Mouse (Mus musculus): ENCODE data around the gene Bex6.

The Bex6 gene

DNA sequence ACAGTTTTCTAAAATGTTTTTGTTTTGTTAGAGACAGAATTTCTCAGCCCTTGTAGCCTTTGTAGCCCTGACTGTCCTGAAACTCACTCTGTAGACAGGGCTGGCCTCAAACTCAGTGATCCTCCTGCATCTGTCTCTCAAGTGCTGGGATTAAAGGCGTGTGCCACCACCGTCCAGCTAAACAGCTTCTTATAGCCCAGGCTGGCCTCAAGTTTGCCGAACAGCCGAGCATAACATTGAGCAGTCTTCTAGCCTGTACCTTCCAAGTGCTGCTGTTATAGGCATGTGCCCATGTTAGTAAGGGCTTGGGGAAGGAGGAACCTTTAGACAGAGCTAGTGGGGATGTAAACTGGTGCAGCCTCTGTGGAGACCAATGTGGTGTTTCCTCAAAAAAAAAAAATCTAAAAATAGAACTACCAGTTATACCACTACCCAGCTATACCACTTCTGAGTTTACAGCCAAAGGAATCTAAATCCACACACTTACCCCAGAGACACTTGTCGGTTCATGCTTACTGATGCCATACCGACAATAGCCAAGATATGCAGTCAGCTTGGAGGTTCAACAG, at the start of gene Bex6:
Gene Bex6 (plus strand): TSS at position 491 of the 569 bp plus-strand sequence.
- DNase-seq, result no peak

DNA sequence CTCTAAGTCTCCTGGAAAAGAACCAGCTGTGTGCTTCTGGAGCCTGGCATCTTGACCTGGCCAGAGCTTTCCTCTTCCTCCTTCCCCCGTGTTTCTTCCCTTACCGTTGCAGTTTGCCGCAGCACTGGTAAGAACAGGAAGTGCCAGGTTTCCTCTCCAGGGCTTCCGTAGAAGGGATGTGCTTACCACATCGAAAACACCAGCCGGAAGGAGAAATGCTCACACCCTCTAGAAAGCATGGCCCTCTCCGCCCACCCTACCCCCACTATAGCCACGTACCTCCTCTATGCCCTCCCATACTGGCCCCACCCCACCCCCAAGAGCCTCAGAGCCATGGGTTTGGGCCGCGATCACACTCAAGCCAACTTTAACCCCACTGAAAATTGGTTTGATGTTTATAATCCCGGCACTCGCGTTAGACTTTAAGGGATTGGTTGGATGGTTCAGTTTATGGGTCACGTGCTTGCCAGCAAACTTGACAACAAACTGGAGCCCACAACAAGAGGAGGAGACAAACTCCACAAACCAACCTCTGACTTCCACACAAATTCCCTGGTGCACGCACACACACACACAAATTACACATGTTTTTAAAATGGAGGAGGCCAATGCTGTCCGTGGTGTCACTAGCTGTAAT, 49.3 kb upstream of the Bex6 start:
- peak; percentile 55 to 59 for DNase-seq

DNA sequence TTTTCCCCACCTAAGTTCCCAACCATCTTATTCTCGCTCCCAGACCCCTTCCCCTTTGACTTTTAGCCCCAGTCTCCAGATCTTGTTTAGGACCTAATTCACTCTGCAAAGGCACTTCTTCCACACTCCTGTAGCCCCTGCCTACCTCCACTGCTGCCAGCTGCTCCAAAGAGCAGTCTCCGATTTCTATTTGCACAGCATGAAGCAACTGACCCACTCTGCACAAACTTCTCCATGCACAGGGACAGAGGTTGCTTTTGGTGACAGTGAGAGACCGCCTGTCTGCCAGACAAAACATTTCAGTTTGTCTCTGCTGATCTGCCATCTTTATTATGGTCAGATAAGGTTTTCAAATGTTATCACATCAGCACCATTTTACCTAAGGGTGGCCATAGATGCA, 46.5 kb upstream of the Bex6 start:
- no peak for DNase-seq

DNA sequence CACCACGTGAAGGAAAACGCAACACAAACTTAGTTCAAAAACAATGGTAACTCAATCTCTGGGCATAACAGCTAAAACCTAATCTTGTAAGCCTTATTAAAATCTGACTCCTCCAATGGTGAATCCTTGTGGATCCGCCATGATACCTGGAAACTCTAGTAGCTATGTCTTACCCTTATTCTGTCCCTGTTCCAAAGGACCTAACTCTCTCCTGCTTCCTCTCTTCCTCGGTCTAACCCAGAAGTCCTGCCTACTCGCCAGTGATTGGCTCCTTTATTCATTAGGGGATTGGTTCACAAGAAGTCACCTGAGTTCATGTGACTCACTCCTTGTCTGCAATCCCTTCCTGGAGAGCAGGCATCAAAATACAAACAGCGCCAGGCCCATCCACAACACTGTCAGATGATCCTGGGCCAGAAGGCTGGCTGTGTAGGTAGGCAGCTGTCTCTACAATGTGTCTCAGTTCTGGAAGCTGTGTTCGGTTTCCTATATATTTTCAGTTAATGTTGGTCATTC, 43.7 kb upstream of the Bex6 start:
- DNase-seq, result no peak

DNA sequence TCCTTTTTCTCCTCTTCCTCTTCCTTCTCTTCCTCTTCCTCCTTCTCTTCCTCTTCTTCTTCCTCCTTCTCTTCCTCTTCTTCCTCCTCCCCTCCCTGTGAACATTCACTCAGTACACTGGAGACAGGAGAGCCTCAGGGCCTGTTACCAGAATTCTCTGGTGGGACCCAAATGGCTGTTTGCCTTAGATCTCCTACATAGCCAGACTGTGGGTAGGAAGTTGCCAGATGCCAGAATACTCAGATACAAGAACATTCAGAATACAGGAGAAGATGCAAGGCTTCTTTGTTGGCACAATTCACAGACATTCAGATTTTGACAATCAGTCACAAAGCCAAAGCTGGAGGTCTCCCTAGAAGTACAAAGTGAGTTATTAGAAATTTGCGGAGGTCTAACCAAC, 40.7 kb upstream of the Bex6 start:
- no peak for DNase-seq

DNA sequence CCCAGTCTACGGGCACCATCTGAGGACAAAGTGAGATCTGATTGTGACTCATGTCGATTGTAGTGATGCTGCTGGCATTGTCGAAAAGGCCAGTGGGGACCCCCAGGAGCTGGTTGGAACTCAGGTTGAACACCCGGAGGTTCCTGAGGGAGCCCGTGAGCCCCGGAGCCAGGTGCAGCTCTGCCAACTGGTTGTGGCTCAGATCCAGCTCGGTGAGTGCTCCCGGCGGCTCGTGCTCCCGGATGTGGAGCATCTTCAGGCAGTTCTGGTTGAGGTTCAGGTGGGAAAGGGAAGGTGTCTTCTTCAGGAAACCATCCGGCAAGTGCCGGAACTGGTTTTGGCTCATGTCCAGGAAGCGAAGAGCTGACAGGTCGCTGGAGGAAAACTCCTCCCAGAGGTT, 35.9 kb upstream of the Bex6 start:
- DNase-seq, result no peak

DNA sequence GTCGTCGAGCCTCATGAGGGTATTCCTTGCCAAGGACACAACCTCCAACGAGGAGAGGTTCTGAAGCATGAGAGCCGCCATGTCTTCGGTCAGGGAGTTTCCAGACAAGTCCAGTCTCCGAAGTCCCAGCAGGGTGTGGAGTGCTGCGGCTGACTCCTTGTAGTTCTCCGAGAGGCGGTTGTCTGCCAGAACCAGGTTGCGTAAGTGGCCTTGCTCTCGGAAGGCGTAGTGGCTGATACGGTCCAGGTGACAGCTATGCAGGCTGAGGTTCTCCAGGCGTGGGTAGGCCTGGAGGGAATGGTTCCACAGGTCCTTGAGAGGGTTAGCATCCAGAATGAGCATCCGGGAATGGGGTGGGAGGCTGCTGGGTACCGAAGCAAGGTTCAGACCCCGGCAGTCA, 35.0 kb upstream of the Bex6 start:
- no peak for DNase-seq

DNA sequence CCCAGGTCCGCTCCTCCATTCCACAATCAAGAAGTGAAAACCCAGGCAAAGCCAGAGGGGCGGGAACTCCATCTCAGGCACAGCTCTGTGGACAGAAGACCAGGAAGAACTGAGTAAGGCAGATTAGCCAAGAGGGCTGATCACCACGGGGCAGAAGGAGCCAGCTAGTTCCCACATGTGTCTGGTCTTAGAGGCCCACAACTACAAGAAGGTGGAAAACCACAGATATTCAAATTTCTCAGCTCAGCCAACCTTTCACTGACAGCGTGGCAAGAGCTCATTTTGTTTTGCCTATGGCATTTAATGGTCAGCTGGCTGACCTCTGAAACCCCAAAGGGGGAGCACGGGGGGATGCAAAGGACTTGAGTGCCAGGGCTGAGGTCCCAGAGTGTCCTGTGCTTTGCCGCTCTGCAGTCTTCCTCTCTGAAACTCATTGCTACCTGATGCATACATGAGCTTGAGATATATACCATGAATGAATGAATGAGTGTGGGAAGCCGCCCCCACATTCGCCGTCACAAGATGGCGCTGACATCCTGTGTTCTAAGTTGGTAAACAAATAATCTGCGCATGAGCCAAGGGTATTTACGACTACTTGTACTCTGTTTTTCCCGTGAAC, 31.9 kb upstream of the Bex6 start:
- no peak for DNase-seq

DNA sequence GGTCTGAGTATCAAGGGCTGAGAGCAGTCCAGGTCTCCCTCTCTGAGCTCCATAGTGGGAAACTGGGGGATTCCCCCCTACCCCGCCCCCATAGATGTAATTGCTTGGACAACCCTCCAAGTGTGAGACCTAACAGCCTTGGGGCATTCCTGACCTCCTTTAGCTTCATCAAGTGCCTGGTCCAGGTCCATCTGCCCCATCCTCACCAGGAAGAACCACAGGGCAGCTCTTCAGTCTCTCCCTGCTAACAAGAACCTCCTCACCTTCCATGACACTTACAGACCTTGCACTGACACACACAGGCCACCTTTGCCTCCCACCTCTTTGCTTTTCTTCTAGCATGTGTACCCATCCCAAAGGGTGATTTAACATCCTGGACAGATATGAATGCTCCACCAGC, 25.6 kb upstream of the Bex6 start:
- no peak for DNase-seq

DNA sequence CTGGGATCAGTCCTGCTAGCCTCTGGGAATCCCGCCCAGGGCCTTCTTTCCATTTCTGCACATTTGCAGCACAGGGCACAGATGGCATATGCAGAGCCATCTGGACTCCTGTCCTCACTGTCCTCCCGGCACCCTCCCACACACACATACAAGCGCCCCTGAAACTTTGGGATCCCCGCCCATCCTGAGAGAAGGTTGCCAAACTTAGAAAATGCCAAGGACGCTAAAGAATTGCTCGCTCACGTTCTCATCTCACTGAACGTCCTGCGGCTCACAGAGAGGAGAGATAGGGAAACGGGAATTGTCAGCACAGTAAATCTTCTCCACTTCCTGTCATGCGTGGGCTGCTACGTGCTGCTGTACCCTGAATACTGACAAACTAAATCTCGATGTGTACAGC, 25.2 kb upstream of the Bex6 start:
- peak in 1 of 2 experiments; percentile 17 for DNase-seq

DNA sequence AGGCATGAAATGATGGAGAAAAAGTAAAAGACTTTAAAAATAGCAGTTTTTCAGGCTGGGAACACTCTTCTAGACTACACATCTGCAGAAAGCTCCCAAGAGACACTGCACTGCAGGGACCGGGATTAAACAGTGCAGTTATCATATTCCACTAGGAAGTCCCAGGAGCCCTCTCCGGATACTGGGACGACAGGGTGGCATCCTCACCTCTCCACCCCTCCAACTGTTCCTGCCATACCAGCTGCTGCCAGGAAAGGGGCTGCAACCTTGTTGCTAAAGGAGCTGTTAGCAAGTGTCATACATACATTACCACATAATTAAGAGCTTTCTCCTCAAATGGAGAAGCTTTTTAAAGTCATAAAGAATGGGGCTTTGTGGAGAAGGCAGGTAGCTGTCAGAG, 22.9 kb upstream of the Bex6 start:
- no peak for DNase-seq

DNA sequence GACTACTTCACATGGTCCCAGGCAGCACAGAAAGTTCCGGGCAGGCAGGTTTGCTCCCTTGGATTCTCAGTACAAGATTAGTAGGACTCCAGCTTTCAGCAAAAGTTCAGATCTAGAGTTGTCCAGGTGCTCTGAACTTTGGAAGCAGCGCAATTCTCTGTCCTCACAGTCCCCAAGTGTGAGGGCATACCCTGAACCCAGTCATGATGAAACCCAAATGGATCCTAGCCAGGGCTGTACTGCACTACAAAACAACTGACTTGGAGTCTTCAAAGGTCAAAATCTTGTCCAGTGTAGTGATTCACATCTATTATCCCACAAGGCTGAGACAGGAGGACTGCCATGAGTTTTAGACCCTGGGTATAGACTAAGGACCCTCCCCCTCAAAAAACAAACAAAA, 22.3 kb upstream of the Bex6 start:
- DNase-seq, result no peak

DNA sequence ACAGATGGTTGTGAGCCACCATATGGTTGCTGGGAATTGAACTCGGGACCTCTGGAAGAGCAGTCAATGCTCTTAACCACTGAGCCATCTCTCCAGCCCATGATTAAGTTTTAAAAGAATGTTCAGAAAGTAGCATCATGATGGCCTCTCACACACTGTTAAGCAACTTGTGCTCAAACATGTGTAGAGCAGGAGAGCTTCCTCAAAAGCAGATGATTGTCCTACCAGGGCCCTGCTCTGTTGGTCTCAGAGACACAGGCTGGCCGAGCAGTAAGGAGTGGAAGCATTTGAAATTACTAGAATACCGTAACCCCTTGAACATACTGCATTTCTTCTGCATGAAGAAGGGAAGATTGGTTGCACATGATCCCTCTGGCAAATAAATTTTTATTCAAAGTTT, 20.7 kb upstream of the Bex6 start:
- no peak for DNase-seq

DNA sequence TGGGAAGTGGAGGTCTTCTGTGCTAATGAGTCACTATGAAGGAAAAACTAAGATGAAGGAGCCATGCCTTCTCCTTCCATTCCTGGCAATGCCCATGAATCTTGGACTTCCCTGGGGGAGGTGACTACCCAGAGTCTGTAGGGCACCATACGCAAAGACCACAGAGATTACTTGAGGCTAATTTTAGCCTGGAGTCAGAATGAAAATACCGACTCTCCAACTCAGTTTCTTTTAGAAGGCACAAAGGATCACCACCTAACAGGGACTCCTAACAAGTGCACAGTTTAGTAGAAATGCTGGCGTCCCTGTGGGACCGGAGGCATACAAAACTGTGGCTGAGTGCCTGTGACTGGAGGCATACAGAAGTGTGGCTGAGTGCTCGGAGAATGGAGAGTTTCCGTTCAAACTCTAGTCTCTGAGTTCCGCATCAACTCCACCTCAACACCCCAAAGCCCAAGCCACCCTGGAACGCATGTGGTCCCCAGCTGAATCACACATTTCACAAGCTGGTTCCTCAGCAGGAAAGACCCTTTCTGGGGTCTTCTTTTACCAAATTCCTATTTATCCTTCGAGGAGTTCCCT, 18.8 kb upstream of the Bex6 start:
- no peak for DNase-seq

DNA sequence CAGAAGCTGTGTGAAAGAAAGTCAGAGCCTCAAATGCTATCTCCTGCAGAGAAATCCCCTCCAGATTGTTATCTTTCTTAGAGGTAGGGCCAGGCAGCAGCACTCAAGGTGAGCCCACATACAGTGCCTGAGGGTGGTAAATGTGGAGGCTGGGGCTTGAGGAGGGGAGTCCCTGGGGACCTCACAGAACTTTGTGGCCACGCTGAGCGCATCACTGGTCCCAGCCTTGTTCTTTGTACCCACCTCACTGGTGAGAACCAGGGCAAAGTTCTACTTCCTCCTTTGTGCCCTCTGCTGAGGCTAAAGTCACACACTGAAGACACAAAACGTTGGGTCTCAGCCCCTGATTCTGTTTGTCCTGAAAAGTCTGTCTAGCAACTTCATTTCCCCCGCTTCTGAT, 16.2 kb upstream of the Bex6 start:
- peak; percentile 72 to 82 for DNase-seq

DNA sequence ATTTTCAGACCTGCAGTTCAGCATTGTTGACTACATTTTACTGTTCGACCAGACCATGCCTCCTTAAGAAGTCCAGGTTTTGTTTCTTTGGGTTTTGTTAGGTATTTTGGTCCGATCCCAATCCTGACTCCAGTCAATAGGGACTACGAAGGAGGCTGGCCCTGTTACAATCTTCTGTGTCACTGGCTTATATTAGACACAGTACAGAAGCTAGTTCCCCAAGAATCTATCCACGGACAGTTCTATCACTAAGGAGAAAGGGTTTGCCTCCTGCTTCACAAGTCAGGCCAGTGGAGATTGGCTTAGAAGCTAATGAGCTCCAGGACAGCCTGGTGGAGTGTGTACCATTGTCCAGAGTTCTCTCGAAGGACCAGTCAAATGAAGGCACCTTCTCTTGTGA, 15.7 kb upstream of the Bex6 start:
- no peak for DNase-seq

DNA sequence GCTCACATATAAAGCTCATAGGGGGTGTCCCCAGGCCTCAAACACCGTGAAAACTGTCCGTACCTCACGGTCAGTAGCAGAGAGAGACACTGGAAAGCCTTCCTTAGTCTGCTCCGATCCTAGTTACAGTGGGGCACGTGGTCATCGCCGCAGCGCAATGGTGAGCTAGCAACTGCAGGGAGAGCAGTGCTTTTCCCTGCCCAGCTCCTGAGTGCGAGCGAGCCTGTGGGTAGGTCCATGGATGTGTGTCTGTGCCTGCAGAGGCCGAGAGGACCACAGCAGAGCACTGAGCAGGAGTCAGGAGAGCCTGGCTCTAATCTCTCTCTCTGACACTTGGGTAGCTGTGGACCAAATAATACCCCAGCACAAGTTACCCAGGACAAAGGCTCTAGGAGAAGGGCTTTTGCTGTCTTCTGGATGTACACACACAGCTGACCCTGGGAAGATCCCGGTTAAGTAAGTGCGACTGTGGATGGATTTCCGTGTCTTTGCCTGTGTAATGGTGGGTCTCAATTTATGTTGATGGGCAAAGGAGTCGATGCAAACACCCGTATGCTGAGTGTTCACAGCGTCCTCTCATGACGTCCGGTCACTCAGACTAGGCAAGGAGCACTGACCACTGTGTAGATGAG, 15.1 kb upstream of the Bex6 start:
- peak in 1 of 2 experiments; percentile 53 for DNase-seq

DNA sequence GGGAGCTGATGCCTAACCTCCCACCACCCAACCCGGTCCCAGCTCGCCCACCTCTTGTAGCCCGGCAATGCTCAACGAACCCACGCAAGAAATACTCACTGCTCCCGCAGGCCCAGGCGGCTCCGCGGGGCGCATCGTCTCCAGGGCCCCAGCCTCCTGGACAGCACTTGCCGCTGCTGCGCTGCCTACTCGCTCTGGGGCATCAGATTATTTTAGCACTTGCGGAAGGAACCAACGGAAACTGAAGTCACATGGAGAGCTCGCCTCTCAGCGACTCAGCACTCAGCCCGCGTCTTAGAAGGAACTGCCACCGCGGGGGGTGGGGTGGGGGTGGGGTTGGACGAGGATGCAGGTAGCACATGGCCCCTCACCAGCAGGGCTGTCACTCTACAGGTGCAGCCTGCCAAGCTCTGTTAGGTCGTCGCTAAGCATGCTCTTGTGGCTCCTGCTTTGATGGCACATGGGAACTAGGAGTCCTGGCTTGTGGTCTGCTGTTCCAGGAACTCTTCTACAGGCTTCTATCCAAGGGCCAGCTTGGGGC, 14.3 kb upstream of the Bex6 start, which contains the start of gene Nrros:
Gene Nrros (minus strand): TSS at position 314 of the 541 bp plus-strand sequence.
- peak; percentile 72 to 77 for DNase-seq

DNA sequence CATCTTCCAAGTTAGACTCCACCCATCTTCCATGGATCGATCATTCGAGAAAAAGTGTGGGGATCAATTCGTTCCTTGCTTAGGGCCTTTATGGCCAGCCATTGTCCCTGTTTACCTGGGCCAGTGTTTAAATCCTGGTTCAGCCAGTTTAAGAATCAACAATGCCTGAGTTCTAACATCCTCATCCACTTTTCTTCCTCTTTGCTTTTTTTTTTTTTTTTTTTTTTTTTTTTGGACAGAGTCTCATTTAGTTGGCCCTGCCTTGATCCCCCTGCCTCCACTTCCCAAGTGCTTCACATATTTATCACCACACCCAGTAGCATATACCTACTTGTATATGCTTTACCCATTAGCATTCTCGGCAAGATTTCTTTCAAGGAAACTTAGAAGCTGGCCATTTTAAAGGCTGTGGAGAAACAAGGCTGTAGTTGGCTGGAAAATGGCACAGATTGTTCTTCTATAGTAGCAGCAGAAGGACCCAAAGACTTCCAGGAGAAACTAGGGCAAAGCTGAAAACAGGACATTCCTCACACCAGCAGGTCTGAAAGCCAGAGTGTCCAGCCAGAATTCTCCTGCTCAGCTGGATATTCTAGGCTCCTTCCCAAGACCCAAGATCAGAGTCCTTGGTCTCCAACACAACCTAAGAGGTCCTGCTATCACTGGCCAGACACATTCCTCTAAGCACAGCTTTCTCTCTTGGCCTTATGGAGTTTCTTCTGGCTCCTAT, 11.6 kb upstream of the Bex6 start:
- no peak for DNase-seq

DNA sequence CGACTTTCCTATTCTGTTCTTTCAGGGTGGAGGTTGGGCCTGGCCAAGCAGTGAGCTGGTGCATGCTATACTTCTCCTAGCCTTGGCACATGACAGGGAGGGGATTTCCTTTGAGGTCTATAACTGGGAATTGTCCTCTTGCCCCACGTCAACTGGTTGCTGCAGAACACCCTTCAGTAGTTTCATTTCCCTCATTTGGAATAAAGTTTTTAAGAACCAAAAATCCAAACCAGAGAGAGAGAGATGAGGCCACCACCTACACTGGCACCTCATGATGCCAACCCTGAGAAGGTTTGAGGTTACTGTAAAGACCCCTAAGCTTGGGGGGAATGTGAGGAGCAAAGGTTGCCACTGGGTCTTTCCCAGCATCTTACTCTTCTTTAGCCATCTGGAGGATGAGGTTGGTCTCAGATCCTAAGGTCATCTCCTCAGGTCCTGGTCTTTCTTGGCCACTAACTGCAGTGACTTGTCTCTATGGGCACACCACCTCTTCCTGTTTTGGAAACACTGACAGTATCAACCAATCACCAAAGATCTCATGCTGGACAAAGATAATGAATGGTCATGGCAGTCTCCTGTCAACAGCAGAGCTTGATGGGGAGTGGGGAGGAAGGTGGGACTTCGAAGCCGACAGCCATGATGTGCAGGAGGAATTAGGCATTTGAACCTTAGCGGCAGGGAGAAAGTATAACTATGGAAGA, 8.4 kb upstream of the Bex6 start:
- no peak for DNase-seq

DNA sequence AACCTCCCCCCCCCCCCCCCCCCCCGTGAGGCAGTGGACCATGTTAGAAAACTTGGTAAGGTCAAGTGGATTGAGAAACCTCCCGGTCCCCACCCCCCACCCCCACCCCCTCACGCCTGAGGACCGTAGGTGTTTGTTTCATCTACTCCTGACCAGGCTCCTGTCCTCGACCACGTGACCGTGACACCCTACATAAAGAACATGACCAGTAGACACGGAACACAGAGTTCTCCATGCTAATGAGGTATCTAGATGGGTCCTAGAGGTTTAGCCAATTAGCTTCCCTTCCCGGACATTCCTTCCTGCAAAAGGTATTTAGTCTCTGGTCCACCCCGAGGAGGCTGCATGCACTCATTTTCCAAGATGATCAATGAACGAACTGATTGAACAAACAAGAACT, 6.2 kb upstream of the Bex6 start:
- no peak for DNase-seq
